Mouse (Mus musculus): ENCODE data around the gene Zcchc7. TPM values are rescaled to one million over a fixed set of nuclear protein-coding genes. Genes with fewer than 3 reads are reported as not detected.
"Not testable (repeated sequence)": the region's sequence is repeated elsewhere in the genome, so short reads cannot be mapped to it uniquely, and the experiment has no call there.

Zcchc7 gene
- polyA plus RNA-seq, 1 experiment from 2014 or later: 24.7 TPM

DNA sequence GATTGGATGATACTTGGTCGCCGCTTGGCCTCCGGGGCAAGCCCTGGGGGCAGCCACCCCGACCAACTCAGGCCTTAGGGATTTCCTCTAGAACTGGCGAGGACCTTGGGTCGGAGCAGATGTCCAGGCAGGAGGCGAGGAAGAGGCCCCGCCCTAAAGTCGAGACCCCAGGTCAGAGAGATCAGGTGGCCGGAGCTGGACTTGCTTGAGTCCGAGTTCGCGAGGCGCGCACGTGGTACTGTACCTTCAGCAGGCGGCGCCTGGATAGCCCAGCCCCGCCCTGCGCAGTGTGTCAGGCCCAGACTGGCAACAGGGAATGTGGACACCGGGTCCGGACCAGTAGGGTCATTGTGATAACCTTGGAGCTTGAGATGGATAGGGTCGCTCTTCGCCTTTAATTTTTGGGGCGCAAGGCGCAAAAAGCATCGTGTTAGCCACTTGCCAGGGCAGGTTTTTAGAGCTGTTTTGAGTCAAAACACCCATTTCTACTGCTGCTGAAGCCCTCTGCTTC lies 41.5 kb upstream of the Zcchc7 start:
- Histone ChIP-seq H3K27me3 (ENCODE audit: poor library complexity, severe bottlenecking) (peaks cover 99% of the 10 kb centered on the region), H3K27ac (no peak overlapping the region), H3K36me3 (replicated peaks) (no peaks in the 10 kb centered on the region), H3K4me3 (peak overlapping the region; percentile 33), H3K4me1 (peaks cover 51% of the 10 kb centered on the region), H3K9me3 (no peaks in the 10 kb centered on the region)
- WGBS: 2% methylated on average over 27 of the region's 27 CpGs
- DNase-seq (ENCODE audit: extremely low spot score, low spot score): peak; percentile 50

- no peak overlapping the region for H3K4me3 ChIP-seq
- peaks cover 99% of the 10 kb centered on the region for H3K27me3 ChIP-seq (ENCODE audit: poor library complexity, severe bottlenecking)
- H3K4me1 ChIP-seq: peaks cover 49% of the 10 kb centered on the region
- H3K36me3 ChIP-seq (replicated peaks): no peaks in the 10 kb centered on the region
- WGBS: 9% methylated on average over 3 of the region's 3 CpGs
- no peak overlapping the region for H3K27ac ChIP-seq
- no peak for DNase-seq (ENCODE audit: extremely low spot score, low spot score)
- H3K9me3 ChIP-seq: no peaks in the 10 kb centered on the region
These were observed 40.0 kb upstream of the Zcchc7 start for GRCm38 (mm10) chr4:44715621-44716160.

DNA sequence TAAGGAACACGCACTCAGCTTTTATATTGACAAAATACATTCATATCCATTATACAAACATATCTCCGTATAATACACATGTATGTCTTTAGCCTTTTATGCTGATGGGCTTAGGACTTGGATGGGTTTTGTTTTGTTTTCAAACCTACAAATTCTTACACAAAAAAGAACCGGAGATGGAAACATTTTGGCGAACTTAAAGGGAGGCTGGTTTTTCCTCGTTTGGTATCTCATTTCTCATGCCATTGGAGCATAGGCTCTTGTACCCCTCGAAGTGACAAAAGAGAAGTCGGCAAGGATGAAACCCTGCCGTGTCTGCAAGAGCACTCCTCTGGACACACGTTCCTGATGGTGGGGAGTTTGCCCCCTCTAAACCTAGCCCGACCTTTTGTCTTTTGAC lies 39.3 kb upstream of the Zcchc7 start:
- WGBS: 1% methylated on average over 10 of the region's 10 CpGs
- no peak for DNase-seq (ENCODE audit: extremely low spot score, low spot score)
- H3K27me3 ChIP-seq (ENCODE audit: poor library complexity, severe bottlenecking): peaks cover 96% of the 10 kb centered on the region

GRCm38 (mm10) chr4:44717676-44718075 lies 38.0 kb upstream of the Zcchc7 start:
- no peaks in the 10 kb centered on the region for H3K9me3 ChIP-seq
- H3K4me1 ChIP-seq: peaks cover 33% of the 10 kb centered on the region
- H3K27me3 ChIP-seq (ENCODE audit: poor library complexity, severe bottlenecking): peaks cover 84% of the 10 kb centered on the region
- no peak for DNase-seq (ENCODE audit: extremely low spot score, low spot score)
- H3K36me3 ChIP-seq (replicated peaks): no peaks in the 10 kb centered on the region
- H3K27ac ChIP-seq: no peak overlapping the region
- H3K4me3 ChIP-seq: no peak overlapping the region
- 85% methylated on average over 3 of the region's 3 CpGs for WGBS

More for the DNA sequence above, 39.3 kb upstream of the Zcchc7 start:
- H3K36me3 ChIP-seq (replicated peaks): no peaks in the 10 kb centered on the region
- H3K4me1 ChIP-seq: peaks cover 46% of the 10 kb centered on the region
- H3K4me3 ChIP-seq: no peak overlapping the region
- no peak overlapping the region for H3K27ac ChIP-seq
- H3K9me3 ChIP-seq: no peaks in the 10 kb centered on the region

- 97% methylated on average over 8 of the region's 8 CpGs for WGBS
- H3K9me3 ChIP-seq: no peaks in the 10 kb centered on the region
- H3K4me1 ChIP-seq: peaks cover 14% of the 10 kb centered on the region
- no peak overlapping the region for H3K27ac ChIP-seq
- H3K4me3 ChIP-seq: no peak overlapping the region
- no peak for DNase-seq (ENCODE audit: extremely low spot score, low spot score)
- H3K27me3 ChIP-seq (ENCODE audit: poor library complexity, severe bottlenecking): peaks cover 60% of the 10 kb centered on the region
- no peaks in the 10 kb centered on the region for H3K36me3 ChIP-seq (replicated peaks)
These were observed 35.6 kb upstream of the Zcchc7 start for GRCm38 (mm10) chr4:44720046-44720445.

- Histone ChIP-seq H3K9me3 (no peaks in the 10 kb centered on the region), H3K27me3 (ENCODE audit: poor library complexity, severe bottlenecking) (peaks cover 49% of the 10 kb centered on the region), H3K36me3 (replicated peaks) (no peaks in the 10 kb centered on the region), H3K27ac (no peak overlapping the region), H3K4me3 (no peak overlapping the region), H3K4me1 (peaks cover 12% of the 10 kb centered on the region)
- DNase-seq (ENCODE audit: extremely low spot score, low spot score): no peak
- WGBS: 85% methylated on average over 4 of the region's 4 CpGs
These were observed 34.4 kb upstream of the Zcchc7 start for GRCm38 (mm10) chr4:44721237-44721636.

DNA sequence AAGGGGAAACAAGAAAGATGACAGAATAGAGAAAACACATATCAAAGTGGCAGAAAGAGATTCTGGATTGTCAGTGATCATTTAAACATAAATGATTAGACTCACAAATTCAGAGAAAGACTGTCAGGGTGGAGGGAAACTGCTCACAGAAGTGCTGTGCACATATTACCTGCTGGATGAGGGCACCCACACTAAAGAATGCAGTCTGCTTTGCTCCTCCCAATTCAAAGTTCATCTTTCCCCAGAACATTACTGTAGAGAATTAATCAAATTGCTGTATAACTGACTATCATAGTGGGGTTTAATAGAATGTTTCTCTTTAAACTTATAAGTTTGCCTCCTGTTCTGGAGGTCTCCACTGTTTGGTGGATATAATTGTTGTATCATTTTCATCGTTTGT lies 15.2 kb upstream of the Zcchc7 start:
- 76% methylated on average over 1 of the region's 1 CpGs for WGBS
- DNase-seq (ENCODE audit: extremely low spot score, low spot score): no peak
- no peaks in the 10 kb centered on the region for H3K27me3 ChIP-seq (ENCODE audit: poor library complexity, severe bottlenecking)
- H3K36me3 ChIP-seq (replicated peaks): no peaks in the 10 kb centered on the region
- H3K9me3 ChIP-seq: peaks cover 21% of the 10 kb centered on the region
- no peak overlapping the region for H3K27ac ChIP-seq
- no peaks in the 10 kb centered on the region for H3K4me1 ChIP-seq
- no peak overlapping the region for H3K4me3 ChIP-seq

- H3K4me3 ChIP-seq: peak overlapping the region; percentile 96
- peak overlapping the region; percentile 96 for H3K27ac ChIP-seq
- no peaks in the 10 kb centered on the region for H3K36me3 ChIP-seq (replicated peaks)
- no peaks in the 10 kb centered on the region for H3K27me3 ChIP-seq (ENCODE audit: poor library complexity, severe bottlenecking)
- H3K9me3 ChIP-seq: no peaks in the 10 kb centered on the region
- peaks cover 20% of the 10 kb centered on the region for H3K4me1 ChIP-seq
- under 1% methylated on average over 60 of the region's 60 CpGs for WGBS
- DNase-seq (ENCODE audit: extremely low spot score, low spot score): peak; percentile 95
These were observed 666 bp downstream of the Zcchc7 start for GRCm38 (mm10) chr4:44756134-44756951.

DNA sequence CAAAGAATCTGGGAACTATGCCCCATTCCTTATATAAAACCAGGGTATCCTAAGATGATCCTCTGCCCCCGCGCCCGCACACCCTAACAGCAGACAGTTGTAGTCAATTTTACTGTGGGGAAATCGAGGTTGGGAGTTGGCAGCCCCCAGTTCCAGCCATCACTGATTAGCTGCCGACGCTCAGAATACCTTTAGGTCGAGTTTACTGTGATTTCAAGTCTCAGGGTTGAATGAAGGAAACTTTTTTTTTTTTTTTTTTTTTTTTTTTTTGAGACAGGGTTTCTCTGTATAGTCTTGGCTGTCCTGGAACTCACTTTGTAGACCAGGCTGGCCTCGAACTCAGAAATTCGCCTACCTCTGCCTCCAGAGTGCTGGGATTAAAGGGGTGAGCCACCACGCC lies 1.5 kb downstream of the Zcchc7 start:
- DNase-seq (ENCODE audit: extremely low spot score, low spot score); H3K9me3 ChIP-seq; H3K27me3 ChIP-seq (ENCODE audit: poor library complexity, severe bottlenecking); H3K36me3 ChIP-seq (replicated peaks): not testable (repeated sequence)
- whole genome bisulfite sequencing: 6% methylated on average over 10 of the region's 10 CpGs
- Histone ChIP-seq H3K27ac (peak overlapping the region; percentile 96), H3K4me1 (peaks cover 20% of the 10 kb centered on the region), H3K4me3 (peak overlapping the region; percentile 96)

DNA sequence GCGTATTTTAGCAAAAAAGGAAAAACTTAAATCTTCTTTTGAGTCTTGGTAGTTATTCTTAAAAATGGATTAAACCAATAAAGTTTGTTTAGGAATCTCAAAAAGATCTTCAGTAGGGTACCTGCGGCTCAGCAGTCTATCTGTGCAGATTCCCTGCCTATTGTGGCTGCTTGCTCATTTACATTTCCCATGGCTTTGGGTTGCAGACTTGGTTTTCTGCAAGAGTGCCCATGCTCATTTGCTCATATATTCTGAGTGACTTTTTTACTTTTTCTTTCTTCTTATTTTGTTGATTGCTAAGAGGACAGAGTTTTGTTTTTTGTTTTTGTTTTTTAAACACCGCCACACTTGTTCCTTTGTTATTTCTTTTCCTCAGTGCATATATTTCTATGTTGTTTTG lies 19.2 kb downstream of the Zcchc7 start:
- Histone ChIP-seq H3K4me1 (peaks cover 39% of the 10 kb centered on the region), H3K27me3 (ENCODE audit: poor library complexity, severe bottlenecking) (peaks cover 4% of the 10 kb centered on the region; the same call in 1 of the 2 replicates), H3K27ac (no peak overlapping the region), H3K9me3 (no peaks in the 10 kb centered on the region), H3K4me3 (no peak overlapping the region), H3K36me3 (replicated peaks) (peaks cover 9% of the 10 kb centered on the region)
- DNase-seq (ENCODE audit: extremely low spot score, low spot score): no peak
- WGBS: 55% methylated on average over 3 of the region's 3 CpGs

DNA sequence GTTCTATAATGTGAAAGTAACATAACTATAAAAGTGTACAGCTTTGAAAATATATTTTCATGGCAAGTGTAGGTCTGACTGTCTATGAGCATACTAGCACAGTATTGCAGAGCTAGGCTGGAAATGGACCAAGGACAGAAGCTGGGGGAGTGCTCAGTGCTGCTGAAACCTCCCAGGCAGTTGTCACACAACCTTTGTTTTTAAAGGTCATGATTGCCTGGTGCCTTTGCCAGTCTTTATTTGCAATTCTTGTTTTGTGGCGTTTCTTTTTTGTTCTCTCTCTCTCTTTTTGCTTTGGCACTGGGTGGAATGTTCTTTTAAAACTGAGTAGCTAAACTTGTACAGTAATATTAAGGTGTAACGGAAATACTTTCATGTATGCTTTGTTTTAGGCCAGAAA lies 21.0 kb downstream of the Zcchc7 start:
- H3K4me1 ChIP-seq: peaks cover 45% of the 10 kb centered on the region
- no peak for DNase-seq (ENCODE audit: extremely low spot score, low spot score)
- 49% methylated on average over 2 of the region's 2 CpGs for WGBS

GRCm38 (mm10) chr4:44777101-44777500 lies 21.4 kb downstream of the Zcchc7 start:
- Histone ChIP-seq H3K27me3 (ENCODE audit: poor library complexity, severe bottlenecking) (peaks cover 16% of the 10 kb centered on the region), H3K4me1 (peaks cover 43% of the 10 kb centered on the region), H3K9me3 (no peaks in the 10 kb centered on the region), H3K27ac (no peak overlapping the region), H3K4me3 (no peak overlapping the region), H3K36me3 (replicated peaks) (no peaks in the 10 kb centered on the region)
- WGBS: 69% methylated on average over 3 of the region's 3 CpGs
- DNase-seq (ENCODE audit: extremely low spot score, low spot score): no peak

More for the DNA sequence above, 21.0 kb downstream of the Zcchc7 start:
- no peak overlapping the region for H3K4me3 ChIP-seq
- H3K27ac ChIP-seq: no peak overlapping the region
- no peaks in the 10 kb centered on the region for H3K36me3 ChIP-seq (replicated peaks)
- no peaks in the 10 kb centered on the region for H3K9me3 ChIP-seq
- peaks cover 14% of the 10 kb centered on the region for H3K27me3 ChIP-seq (ENCODE audit: poor library complexity, severe bottlenecking)

- no peak overlapping the region for H3K4me3 ChIP-seq
- H3K4me1 ChIP-seq: peaks cover 42% of the 10 kb centered on the region
- no peak for DNase-seq (ENCODE audit: extremely low spot score, low spot score)
- H3K27me3 ChIP-seq (ENCODE audit: poor library complexity, severe bottlenecking): peaks cover 20% of the 10 kb centered on the region
- no peaks in the 10 kb centered on the region for H3K36me3 ChIP-seq (replicated peaks)
- H3K9me3 ChIP-seq: no peaks in the 10 kb centered on the region
- H3K27ac ChIP-seq: no peak overlapping the region
These were observed 22.0 kb downstream of the Zcchc7 start for GRCm38 (mm10) chr4:44777711-44778110.
